Mouse (Mus musculus) layer of hippocampus, postnatal 14 days (tissue): ENCODE measurements around the gene Dtnbp1. TPM values are rescaled to one million over a fixed set of nuclear protein-coding genes. Genes with fewer than 3 reads are reported as not detected.

Experiments used
- DNase-seq, 2 experiments: peaks; one replicate each; pipeline ENCODE4 v3.0.0; 2021 to 2022; ENCODE audit warnings: low spot score in 2 of 2, mixed read lengths in 1 of 2
- total RNA-seq, 2 experiments: library from RNA; stranded (reverse); gene quantifications; 2 replicates each; pipeline ENCODE4 v1.2.3; 2021

The Dtnbp1 gene
- total RNA-seq, 2 experiments from 2014 or later, result 72.4 to 75.9 TPM

- no peak for DNase-seq
Measured at GRCm38 (mm10) chr13:45003026-45003425, 1.1 kb upstream of the Dtnbp1 start.

DNA sequence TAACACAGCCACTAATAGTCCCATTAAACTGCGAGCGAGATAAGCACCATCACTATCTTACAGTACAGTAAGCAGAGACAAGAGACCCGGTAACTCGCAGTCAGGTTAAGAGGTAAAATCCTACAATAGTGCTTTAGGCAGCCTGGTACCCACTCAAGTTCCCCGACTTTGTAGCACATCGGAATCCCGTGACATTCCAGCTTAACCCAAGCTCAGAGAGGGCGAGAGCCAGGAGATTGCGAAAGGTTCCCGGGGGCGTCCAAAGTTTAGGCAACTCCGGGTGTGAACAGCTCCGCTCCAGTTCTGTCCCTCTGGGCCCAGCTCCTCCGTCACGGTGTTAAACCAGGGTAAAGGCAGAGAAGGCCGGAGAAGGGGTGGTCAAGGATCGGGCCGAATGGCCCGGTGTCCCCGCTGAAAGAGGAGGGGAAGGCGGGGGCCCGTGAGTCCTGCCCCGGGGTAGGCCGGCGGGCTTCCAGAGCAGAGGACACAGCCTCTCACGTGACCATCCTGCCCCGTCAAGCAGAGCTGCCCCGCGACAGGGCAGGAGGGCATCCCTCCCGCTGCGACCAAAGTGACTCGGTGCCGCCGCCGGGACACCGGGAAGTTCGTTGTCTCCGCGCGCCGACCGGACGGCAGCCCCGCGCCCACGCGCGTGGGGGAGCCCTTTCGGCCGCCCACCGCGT is 578 bp downstream of the Dtnbp1 start:
- peak; percentile 25 to 41 for DNase-seq

GRCm38 (mm10) chr13:45000836-45001227 is 1.1 kb downstream of the Dtnbp1 start:
- no peak for DNase-seq

DNA sequence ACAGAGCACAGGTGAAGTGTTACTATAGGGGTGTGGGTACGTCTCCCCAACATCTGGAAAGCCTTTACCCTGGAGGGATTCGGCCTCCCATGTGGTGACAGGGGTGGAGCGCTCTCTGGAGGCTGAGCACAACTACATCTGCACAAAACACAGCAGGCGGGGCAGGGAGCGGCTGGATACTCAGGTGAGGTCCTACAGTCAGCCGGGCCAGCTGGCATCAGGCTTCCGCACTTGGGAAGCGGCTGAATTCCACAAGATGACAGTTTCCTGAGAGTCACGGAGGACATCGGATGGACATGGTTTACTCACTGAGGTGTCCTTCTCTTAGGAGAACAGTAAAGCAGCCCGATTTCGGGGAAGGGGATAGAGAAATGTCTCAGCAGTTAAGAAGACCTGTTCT is 2.7 kb downstream of the Dtnbp1 start:
- DNase-seq, result no peak

GRCm38 (mm10) chr13:44996339-44996738 is 5.6 kb downstream of the Dtnbp1 start:
- no peak for DNase-seq

DNA sequence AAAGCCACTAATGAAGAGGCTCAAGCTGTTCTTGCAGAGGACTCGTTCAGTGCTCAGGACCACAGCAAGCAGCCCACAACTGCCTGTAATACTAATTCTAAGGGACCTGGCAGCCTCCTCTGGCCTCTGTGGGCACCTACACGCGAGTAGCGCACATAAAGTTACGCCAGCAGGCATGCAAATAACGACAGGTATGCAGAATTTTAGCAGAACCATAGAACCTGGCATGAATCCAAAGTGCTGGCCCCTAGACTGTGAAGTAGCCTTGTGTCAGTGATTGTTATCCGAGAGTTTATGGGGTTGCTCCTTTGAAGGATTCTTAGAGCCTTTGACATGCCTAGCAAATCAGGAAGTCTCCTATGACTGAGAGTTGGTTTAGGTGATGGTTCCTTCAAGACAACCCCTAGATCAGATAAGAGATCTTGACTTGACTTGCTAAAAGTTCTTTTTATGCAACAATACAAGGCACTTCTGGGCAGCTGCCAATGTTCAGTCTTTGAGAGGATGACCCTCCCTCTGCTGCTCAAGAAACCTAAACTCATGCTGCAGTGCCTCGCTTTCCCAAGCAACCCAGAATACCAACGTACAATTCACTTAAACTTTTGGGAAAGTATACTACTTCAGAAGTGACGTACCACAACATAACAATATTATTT is 9.3 kb downstream of the Dtnbp1 start:
- no peak for DNase-seq

DNA sequence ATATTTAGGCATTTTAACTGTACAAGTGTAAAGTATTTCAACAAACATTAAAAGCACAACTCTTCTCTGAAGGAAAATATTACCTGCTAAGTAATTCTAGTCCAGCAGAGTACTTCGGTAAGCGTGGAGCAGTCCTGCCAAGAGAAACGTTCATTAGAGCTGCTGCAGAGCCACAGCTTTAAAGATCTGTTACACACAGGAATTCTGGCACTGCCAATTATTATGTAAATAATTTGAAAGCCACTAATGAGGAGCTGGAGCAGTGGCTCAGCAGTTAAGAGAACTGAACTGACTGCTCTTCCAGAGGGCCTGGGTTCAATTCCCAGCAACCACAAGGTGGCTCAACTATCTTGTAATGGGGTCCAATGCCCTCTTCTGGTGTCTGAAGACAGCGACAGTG is 10.0 kb downstream of the Dtnbp1 start:
- DNase-seq, result no peak

GRCm38 (mm10) chr13:44990073-44990682 is 11.8 kb downstream of the Dtnbp1 start:
- DNase-seq, result no peak

DNA sequence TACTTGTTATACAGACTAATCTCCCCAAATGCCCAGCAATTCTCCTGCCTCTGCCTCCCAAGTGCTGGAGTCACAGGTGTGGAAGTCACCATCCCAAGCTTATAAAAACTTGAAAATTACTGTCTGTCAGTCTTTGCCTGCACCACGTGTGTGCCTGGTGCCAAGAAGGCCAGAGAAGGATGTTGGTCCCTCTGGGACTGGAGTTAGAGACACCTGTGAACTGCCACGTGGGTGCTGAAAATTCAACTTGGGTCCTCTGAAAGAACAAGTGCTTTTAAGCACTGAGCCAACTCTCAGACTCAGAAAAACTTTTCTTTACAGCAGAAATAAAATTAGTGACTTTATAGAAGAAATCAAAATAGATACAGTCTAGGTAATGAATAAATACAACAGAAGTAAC is 15.6 kb downstream of the Dtnbp1 start:
- no peak for DNase-seq

DNA sequence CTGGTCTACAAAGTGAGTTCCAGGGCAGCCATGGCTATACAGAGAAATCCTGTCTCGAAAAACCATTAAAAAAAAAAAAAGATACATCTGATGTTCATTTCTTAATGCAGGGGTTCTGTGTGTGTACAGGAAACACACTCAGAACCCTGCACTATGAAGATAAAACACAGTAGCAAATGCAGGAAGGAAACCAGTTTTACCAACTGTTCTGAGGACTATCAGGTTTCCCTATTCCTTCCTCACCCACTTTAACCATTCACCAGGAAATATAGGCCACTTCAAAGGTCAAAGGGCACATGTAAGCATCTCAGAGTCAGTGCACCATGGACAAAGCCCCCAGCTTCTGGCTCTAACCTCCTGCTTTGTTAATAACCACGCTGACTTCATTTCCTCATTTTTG is 16.6 kb downstream of the Dtnbp1 start:
- DNase-seq, result no peak

DNA sequence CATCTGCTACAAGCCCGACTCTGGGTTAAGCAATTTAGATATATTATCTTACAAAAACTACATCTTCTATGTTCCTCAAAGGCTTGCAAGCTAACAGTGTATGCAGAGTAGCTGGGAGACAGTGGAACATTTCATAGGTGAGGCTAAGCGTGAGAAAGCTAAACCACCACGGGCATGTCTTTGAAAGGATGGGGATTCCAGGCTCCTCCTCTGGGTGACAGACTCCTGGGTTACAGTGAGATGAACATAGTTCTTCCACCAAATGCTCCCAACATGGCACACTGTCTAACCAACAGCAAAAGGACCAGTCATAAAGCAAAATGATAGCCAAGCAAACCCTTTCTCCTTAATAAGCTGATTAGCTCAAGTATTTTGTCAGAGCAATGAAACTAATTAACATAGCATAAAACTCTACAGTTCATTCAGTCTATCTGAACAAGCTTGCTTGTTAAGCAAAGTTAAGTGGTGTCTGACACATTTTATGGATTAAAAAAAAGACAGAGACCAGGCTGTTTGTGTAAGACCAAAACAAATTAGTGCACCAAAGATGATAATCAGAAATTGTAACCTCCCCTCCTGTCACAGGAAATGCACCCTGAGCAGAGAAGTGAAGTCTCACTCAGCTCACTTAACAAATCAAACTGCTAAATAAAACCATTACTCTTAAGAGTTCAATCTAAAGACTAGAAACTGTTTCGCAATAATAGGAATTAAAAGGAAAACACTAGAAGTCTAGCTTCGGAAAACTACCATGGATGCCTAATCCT is 18.1 kb downstream of the Dtnbp1 start:
- no peak for DNase-seq

DNA sequence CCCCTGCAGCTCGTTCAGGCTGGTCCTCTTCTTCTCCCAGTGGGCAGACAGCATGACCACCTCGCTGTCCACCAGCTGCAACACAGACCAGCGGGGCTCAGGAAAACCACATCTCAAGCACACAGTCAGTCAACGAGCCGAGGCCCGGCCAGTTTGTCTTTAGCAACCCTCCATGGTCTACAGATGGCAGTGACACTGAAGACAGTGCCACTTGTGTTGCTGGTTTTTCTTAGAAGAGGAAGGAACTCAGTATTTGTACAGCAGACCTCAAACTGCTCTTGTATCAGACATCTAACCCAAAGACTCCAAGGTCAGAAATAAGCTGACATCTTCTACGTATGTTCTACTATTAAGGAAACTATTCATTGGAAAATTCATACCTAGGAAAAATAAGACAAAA is 19.1 kb downstream of the Dtnbp1 start:
- no peak for DNase-seq

- no peak for DNase-seq
Measured at GRCm38 (mm10) chr13:44979433-44979832, 22.5 kb downstream of the Dtnbp1 start.

DNA sequence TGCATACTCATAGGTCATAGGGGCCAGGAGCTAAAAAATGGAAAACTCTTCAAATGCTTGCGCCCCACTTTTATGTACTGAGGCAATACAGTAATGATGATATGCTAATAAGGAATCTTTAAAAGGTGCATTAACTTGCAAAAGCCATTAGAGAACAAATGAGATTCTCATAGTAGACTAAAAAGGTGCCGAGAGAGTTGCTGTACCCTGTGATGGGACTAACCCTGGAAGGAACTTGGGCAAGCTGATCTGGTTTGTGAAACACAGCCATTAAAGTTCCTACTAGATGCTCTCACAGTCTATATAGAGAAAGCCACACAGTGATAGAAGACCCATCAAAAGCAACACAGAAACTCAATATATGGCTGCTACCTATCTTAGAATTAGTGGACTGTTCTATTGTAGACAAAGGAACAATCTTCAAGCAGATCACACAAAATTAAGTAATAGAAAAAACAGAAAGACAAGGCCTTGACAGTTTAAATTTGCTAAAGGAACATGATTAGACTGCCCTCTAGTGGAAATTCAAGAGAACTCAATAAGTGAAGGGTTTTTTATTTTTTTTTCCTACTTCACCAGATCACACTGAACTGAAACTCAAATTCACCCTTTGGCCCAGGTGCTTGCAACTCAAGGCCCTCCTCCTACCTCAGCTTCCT is 24.3 kb downstream of the Dtnbp1 start:
- peak in 1 of 2 experiments; percentile 20 for DNase-seq

- no peak for DNase-seq
Measured at GRCm38 (mm10) chr13:44977059-44977458, 24.9 kb downstream of the Dtnbp1 start.

DNA sequence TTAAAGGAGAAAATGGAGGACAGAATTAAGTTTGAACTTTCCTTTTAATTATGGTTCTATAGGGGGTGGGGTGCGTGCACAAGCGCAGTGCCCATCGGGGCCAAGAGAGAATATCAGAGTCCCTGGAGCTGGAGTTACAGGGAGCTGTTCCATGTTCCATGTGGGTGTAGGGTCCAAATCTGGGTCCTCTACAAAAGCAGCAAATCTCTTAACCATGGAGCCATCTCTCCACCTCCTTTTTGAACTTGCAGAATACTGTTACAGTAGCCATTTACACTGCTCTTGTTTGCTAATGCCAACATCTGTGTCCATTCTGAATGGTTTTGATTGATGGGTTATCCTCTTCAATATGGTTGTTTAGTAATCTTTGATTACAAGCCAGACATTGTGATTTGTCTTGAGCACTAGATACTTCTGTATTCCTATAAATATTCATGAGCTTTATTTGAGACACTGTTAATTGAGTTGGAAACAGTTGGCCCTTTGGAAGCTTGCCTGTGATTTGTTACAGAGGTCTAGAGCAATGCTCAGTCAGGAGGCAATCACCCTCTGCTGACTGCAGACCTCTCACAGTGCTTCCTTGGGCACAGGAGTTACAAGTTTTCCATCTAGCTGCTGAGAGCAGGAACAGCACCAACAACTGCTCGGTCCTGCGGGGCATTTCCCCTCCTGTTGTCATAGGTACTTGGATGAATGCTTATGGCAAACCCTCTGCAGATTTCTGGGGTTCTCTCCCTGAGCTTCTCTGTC is 41.2 kb downstream of the Dtnbp1 start:
- DNase-seq, result peak in 1 of 2 experiments; percentile 63

DNA sequence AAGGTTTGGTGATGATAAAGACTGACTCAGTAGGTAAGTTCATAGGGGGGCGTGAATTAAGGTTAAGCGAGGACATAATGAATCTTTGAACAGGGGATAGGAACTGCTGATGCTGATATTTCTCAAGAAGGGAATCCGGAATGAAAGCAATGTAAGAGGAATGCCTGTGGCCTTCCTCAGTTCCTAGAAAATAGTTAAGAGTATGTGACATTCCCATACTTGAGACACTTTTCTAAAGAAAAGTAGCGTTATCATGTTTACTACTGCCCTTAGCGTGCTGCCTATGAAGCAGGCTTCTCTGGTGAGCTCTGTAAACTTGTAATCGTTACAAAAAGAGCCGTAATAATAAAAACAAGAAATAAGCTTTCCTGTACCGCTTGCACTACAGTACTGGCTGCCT is 44.9 kb downstream of the Dtnbp1 start:
- no peak for DNase-seq

- no peak for DNase-seq
Measured at GRCm38 (mm10) chr13:44955781-44956180, 46.2 kb downstream of the Dtnbp1 start.

- no peak for DNase-seq
Measured at GRCm38 (mm10) chr13:44954232-44954568, 47.7 kb downstream of the Dtnbp1 start.

- no peak for DNase-seq
Measured at GRCm38 (mm10) chr13:44953546-44954231, 48.3 kb downstream of the Dtnbp1 start.
